Mouse (Mus musculus): ENCODE measurements around the gene Prr7. TPM values are rescaled to one million over a fixed set of nuclear protein-coding genes. Genes with fewer than 3 reads are reported as not detected.
A peak's percentile ranks its signal among the peaks of the same experiment; 100 is the strongest.

Gene Prr7
- total and polyA plus RNA-seq, 3 experiments: 0.86 to 1.1 (median 0.94) TPM

GRCm38 (mm10) chr13:55472132-55473022 is 8.3 kb downstream of the Prr7 start:
- H3K9ac ChIP-seq (ENCODE audit: low read depth, low read length): peak overlapping the region; percentile 91
- TF ChIP-seq CTCF (IDR thresholded peaks at IDR 0.05): 0 out of 2 replicates have a peak, but pooled peaks have one; percentile 16
- TF ChIP-seq POLR2A (IDR thresholded peaks at IDR 0.05; ENCODE audit: insufficient read depth, low read depth, low read length): no peak
- under 1% methylated on average over 102 of the region's 103 CpGs for WGBS
- peak; percentile 73 to 77 for DNase-seq
- no peaks in the 10 kb centered on the region for H3K27me3 ChIP-seq (ENCODE audit: control insufficient read depth, insufficient read depth, low read length)
- H3K79me2 ChIP-seq (replicated peaks; ENCODE audit: control insufficient read depth, insufficient read depth, low read length): no peaks in the 10 kb centered on the region
- peak overlapping the region; percentile 70 for H3K4me3 ChIP-seq
- peaks cover 2% of the 10 kb centered on the region; the same call in 1 of the 2 replicates for H3K4me1 ChIP-seq (ENCODE audit: control insufficient read depth, insufficient read depth, low read length)
- no peaks in the 10 kb centered on the region for H3K36me3 ChIP-seq (ENCODE audit: control insufficient read depth, insufficient read depth, low read length)
- intact Hi-C loops (cut with DNase I): loop anchor here (2.0 kb wide), 2 partner anchors 26 to 40 kb away; partner anchors contain the start of gene Pdlim7
- peak overlapping the region; percentile 62 for H3K27ac ChIP-seq

DNA sequence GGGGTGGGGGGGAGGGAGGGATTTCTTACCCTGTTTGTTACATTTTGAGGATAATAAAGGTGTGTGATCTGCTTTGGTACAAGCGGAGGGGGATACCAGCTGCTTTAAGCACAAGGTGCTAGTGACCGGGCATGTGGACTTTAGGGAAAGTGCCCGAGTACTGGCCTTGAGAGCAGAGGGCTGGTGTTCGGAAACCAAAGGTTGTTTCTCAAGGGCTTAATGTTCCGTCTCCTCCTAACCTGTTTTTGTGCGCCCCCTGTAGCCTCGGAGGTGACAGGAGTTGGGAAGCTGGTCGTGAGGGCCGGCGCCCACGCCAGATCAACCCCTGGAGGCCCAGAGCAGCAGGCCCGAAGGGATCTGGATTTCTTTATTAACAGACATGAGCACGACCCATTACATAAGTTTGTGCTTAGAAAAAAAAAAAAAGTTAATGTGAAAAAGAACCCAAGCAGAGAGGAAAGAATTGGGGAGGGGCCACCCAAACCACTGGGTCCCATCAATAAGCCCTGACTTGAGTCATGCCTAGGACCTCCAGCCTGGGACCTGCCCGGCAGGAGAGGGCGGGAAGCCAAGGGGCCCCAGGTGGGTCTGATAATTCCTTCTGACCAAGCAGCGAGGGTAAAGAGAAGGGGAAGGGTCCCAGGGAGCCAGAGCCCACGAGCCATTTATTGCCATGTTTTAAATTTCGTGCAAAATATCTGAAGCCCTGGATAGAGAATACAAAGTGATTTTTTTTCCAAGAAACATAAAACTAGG is 9.2 kb downstream of the Prr7 start:
- no peak overlapping the region; the same call in 1 of the 2 replicates for H3K27ac ChIP-seq
- no peak for TF ChIP-seq EP300 (IDR thresholded peaks at IDR 0.05; ENCODE audit: insufficient read depth, low read depth, low read length)
- peak; percentile 47 for TF ChIP-seq CTCF (IDR thresholded peaks at IDR 0.05)
- no peaks in the 10 kb centered on the region for H3K27me3 ChIP-seq (ENCODE audit: control insufficient read depth, insufficient read depth, low read length)
- peaks cover 2% of the 10 kb centered on the region; the same call in 1 of the 2 replicates for H3K4me1 ChIP-seq (ENCODE audit: control insufficient read depth, insufficient read depth, low read length)
- WGBS: 48% methylated on average over 18 of the region's 18 CpGs
- H3K36me3 ChIP-seq (ENCODE audit: control insufficient read depth, insufficient read depth, low read length): no peaks in the 10 kb centered on the region
- H3K9ac ChIP-seq (ENCODE audit: low read depth, low read length): no peak overlapping the region; the same call in 1 of the 2 replicates
- peak overlapping the region; percentile 70 for H3K4me3 ChIP-seq
- DNase-seq: no peak
- H3K79me2 ChIP-seq (replicated peaks; ENCODE audit: control insufficient read depth, insufficient read depth, low read length): no peaks in the 10 kb centered on the region
- intact Hi-C loops (cut with DNase I): loop anchor here (2.0 kb wide), 2 partner anchors 26 to 40 kb away; partner anchors contain the start of gene Pdlim7

DNA sequence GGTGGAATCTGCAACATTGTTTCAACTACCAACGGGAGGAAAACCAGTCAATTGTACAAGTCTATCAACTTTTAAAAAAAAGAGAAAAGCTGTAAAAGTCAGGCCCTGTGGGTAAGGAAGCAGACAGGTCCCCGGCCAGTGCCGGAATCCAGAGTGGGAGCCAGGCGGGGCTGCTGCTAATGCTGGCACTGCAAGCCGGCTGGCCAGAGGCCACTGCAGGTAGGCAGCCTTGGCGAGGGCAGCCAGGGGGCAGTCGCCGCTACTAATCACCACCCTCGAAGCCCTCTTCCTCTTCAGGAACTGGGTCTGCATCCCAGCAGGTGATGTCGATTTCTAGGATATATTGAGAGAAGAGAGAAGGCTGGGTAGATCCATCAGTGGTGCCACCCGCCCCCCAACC is 9.9 kb downstream of the Prr7 start:
- intact Hi-C loops (cut with DNase I): loop anchor here (2.0 kb wide), 2 partner anchors 27 to 39 kb away; partner anchors contain the start of gene Pdlim7
- Histone ChIP-seq H3K27me3 (ENCODE audit: control insufficient read depth, insufficient read depth, low read length) (no peaks in the 10 kb centered on the region), H3K4me3 (no peak overlapping the region), H3K79me2 (replicated peaks; ENCODE audit: control insufficient read depth, insufficient read depth, low read length) (no peaks in the 10 kb centered on the region), H3K4me1 (ENCODE audit: control insufficient read depth, insufficient read depth, low read length) (peaks cover 6% of the 10 kb centered on the region), H3K9ac (ENCODE audit: low read depth, low read length) (no peak overlapping the region), H3K36me3 (ENCODE audit: control insufficient read depth, insufficient read depth, low read length) (no peaks in the 10 kb centered on the region), H3K27ac (no peak overlapping the region)
- no peak for DNase-seq
- no peak for TF ChIP-seq EP300 (IDR thresholded peaks at IDR 0.05; ENCODE audit: insufficient read depth, low read depth, low read length)
- TF ChIP-seq POLR2A (IDR thresholded peaks at IDR 0.05; ENCODE audit: insufficient read depth, low read depth, low read length): no peak
- 0 out of 2 replicates have a peak, but pooled peaks have one; percentile 5 for TF ChIP-seq CTCF (IDR thresholded peaks at IDR 0.05)
- 64% methylated on average over 11 of the region's 11 CpGs for WGBS

DNA sequence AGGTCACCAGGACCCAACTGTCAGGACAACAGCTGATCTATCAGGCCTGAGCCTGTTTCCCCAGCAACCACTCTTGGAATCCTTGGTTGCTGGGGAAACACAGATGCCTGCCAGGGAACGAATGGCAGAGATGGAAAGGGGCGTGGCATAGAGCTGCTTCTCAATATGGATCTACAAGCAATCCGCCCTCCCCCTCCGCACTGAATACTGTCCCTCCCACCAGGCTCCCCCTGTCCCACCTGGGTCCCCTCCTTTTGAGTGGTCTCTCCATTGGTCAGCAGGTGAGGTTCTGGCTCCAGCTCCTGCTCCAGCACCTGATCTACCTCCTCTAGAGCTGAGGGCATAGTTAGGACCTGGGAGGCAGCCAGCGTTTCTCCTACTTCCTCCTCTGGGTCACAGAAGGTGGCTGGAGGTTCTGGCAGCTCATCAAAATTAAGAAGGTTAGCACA is 10.6 kb downstream of the Prr7 start:
- Histone ChIP-seq H3K79me2 (replicated peaks; ENCODE audit: control insufficient read depth, insufficient read depth, low read length) (no peaks in the 10 kb centered on the region), H3K27ac (no peak overlapping the region), H3K9ac (ENCODE audit: low read depth, low read length) (no peak overlapping the region), H3K4me3 (no peak overlapping the region), H3K4me1 (ENCODE audit: control insufficient read depth, insufficient read depth, low read length) (peaks cover 6% of the 10 kb centered on the region), H3K27me3 (ENCODE audit: control insufficient read depth, insufficient read depth, low read length) (no peaks in the 10 kb centered on the region), H3K36me3 (ENCODE audit: control insufficient read depth, insufficient read depth, low read length) (no peaks in the 10 kb centered on the region)
- 71% methylated on average over 5 of the region's 5 CpGs for WGBS
- TF ChIP-seq POLR2A (IDR thresholded peaks at IDR 0.05; ENCODE audit: insufficient read depth, low read depth, low read length) (no peak), EP300 (IDR thresholded peaks at IDR 0.05; ENCODE audit: insufficient read depth, low read depth, low read length) (no peak), CTCF (IDR thresholded peaks at IDR 0.05) (no peak)
- intact Hi-C loops (cut with DNase I): no loop called here
- DNase-seq: no peak

DNA sequence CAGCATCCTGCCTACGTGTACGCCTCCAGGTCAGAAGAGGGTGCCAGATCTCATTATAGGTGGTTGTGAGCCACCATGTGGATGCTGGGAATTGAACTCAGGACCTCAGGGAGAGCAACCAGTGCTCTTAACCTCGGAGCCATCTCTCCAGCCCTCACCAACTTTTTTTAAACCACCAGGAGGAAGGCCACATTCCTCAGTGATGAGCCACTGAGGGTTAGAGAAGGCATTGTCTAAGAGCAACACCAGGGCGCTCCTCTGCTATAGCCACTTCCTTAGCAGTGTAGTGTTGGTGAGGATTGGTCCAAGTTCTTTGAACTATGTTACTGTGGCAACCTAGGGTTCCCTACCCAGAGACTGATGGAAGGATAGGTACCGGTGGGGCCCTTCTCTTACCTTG is 11.7 kb downstream of the Prr7 start:
- Histone ChIP-seq H3K27ac (no peak overlapping the region), H3K4me1 (ENCODE audit: control insufficient read depth, insufficient read depth, low read length) (peaks cover 6% of the 10 kb centered on the region), H3K4me3 (no peak overlapping the region), H3K9ac (ENCODE audit: low read depth, low read length) (no peak overlapping the region), H3K27me3 (ENCODE audit: control insufficient read depth, insufficient read depth, low read length) (no peaks in the 10 kb centered on the region), H3K79me2 (replicated peaks; ENCODE audit: control insufficient read depth, insufficient read depth, low read length) (no peaks in the 10 kb centered on the region), H3K36me3 (ENCODE audit: control insufficient read depth, insufficient read depth, low read length) (no peaks in the 10 kb centered on the region)
- DNase-seq: no peak
- no peak for TF ChIP-seq POLR2A (IDR thresholded peaks at IDR 0.05; ENCODE audit: insufficient read depth, low read depth, low read length)
- no peak for TF ChIP-seq EP300 (IDR thresholded peaks at IDR 0.05; ENCODE audit: insufficient read depth, low read depth, low read length)
- TF ChIP-seq CTCF (IDR thresholded peaks at IDR 0.05): no peak
- intact Hi-C loops (cut with DNase I): no loop called here
- 87% methylated on average over 5 of the region's 5 CpGs for WGBS
